Mouse (Mus musculus): ENCODE results near the gene Rexo1.

The Rexo1 gene

GRCm38 (mm10) chr10:80509412-80510272 lies 51.7 kb downstream of the Rexo1 start:
- peak; percentile 58 for DNase-seq (ENCODE audit: low read depth, low spot score)

- DNase-seq (ENCODE audit: low read depth, low spot score): peak; percentile 78
Observed at GRCm38 (mm10) chr10:80506222-80506621, 55.1 kb downstream of the Rexo1 start.

- no peak for DNase-seq (ENCODE audit: low read depth, low spot score)
Observed at GRCm38 (mm10) chr10:80504724-80505123, 56.6 kb downstream of the Rexo1 start.

DNA sequence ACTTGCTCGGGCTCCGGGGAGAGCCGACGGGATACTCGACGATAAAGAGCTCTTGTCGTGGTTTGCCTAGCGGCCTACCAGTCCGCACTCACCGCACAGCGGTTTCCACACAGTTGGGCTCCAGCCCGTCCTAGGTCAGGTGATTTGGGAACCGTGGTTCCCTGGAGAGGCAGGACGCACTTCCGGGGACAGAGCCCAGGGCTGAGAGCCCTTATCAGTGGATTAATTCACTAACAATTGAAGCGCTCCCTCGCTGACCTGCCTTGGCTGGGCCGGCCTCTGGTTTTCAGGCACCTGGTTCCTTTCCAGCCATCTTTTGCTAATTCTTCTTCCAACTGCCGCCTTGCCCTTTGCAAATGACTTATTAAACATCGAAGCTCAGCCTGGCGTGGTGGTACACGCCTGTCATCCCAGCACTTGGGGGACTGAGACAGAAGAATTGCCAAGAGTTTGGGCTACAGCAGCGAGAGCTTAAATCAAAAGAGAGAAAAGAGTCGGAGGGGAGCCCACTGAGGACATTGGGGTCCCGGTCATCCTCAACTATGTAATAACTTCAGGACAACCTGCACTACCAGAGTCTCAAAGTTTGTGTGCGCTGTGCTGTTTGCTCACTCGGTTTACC lies 57.6 kb downstream of the Rexo1 start:
- DNase-seq (ENCODE audit: low read depth, low spot score): no peak

DNA sequence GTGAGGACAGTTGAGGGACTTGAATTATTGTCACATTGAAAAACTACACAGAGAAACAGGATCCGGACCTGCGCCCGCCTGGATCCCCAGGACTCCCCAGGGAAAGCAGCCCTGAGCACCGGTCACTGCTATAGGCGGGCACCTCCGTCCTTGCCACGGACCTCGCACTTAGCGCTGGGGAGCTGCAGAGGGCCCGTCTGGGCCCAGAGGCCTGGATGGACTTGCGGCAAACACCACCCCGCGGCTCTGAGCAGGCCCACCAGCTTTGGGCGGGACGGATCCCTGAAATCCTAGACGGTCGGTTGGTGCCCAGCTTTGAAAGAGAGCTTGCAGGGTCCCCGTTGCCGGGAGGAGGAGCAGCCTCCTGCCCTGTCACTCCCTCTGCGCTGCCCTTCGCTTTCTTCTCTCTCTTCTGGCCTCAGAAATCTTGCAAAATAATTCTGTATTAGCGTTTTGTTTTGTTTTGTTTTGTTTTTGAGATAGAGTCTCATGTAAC lies 58.5 kb downstream of the Rexo1 start:
- DNase-seq (ENCODE audit: low read depth, low spot score): no peak

DNA sequence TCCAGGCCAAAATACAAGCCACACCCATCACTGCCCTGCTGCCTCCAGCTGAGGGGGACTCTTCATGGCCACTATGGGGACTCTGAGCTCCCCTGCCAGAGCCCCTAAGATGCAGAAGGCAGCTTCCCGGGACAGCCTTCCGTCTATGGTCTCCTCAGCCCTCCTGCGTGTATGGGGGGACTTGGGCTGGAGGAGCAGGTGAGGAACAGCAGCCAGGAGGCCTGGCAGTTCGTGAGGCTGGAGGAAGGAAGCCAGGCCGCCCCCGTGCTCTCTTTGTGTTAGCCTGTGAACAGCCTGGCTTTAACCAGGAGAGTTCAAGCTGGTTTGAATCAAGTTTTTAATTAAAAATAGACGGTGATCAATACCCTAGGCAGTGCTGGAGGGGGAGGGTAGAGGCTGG lies 59.1 kb downstream of the Rexo1 start:
- DNase-seq (ENCODE audit: low read depth, low spot score): no peak

DNA sequence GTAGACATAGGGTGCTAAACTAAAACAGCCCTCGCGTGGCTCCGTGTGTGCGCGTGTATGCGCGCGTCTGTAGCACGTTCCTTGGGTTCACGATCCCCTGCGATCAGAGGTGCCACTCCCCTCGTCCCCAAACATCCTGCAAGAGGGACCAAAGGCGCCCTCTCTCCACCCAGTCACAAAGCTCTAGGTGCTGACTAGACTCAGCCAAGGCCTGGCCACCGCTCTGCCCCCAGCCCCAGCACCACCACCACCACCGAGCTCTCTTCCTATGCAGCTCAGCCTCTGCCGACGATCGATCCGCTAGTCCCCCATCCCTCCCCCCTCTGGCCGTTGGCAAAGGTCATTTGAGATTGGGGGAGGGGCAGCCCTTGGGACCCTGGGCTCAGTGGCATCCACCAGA lies 64.9 kb downstream of the Rexo1 start:
- DNase-seq (ENCODE audit: low read depth, low spot score): no peak

DNA sequence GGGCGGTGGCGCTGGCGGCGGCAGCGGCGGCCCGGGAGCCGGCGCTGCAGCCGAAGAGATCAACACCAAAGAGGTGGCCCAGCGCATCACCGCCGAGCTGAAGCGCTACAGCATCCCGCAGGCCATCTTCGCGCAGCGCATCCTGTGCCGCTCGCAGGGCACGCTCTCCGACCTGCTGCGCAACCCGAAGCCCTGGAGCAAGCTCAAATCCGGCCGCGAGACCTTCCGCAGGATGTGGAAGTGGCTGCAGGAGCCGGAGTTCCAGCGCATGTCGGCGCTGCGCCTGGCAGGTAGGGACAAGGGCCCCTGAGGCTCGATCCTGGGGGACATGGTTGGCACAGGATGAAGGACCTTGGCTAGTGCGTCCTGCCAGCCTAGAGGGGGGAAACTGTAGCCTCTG lies 65.5 kb downstream of the Rexo1 start:
- no peak for DNase-seq (ENCODE audit: low read depth, low spot score)

GRCm38 (mm10) chr10:80494732-80495131 lies 66.6 kb downstream of the Rexo1 start, which contains the start of gene Onecut3:
Onecut3 (plus strand) TSS chr10:80494835.
- DNase-seq (ENCODE audit: low read depth, low spot score): no peak

Measured in retina, postnatal 7 days (tissue).